Mouse (Mus musculus): ENCODE results near the gene Ttc8.
"Not testable (repeated sequence)": the region's sequence is repeated elsewhere in the genome, so short reads cannot be mapped to it uniquely, and the experiment has no call there.

The Ttc8 gene

GRCm38 (mm10) chr12:98920194-98920991, at the start of gene Ttc8:
Gene Ttc8 (plus strand): TSS chr12:98920574.
- DNase-seq (ENCODE audit: low spot score) = peak; percentile 90

DNA sequence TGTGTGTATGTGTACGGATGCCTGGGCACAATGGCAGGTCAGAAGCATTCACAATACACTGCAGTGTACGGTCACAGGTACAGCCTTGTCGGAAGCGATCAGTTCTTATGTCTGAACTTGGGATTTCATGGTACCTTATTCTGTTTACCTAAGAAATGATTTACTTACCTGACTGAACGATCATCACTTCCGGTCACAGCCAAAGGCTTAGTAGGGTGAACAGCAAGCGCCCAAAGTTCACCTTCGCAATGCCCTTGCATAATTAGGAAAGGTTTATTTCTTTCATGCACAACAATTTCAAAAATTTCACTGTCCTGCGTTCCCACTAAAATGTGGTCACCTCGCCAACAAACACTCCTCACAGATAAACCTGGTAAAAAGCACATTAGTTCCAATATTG, 47.5 kb upstream of the Ttc8 start:
- DNase-seq (ENCODE audit: low spot score) = no peak

GRCm38 (mm10) chr12:98875216-98875615, 45.2 kb upstream of the Ttc8 start:
- no peak for DNase-seq (ENCODE audit: low spot score)

- no peak for DNase-seq (ENCODE audit: low spot score)
These were observed 41.7 kb upstream of the Ttc8 start for GRCm38 (mm10) chr12:98878693-98879092.

DNA sequence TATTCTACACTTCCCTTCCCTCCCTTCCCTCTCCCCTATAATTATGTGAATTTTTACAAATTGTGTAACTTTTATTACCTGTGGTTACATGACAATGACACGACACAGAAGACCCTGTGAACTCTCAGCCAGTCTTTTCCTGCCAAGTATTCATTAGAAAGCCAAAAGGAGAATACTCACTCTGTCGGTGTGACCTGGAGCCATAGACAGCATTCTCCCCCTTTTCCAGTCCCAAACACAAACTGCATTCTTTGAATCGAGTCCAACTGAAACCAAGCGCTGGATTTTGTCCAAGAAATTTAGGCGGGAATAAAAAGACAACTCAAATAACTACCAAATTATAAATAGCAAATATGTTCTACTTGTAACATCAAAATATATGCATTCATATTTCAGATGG, 38.6 kb upstream of the Ttc8 start:
- no peak for DNase-seq (ENCODE audit: low spot score)

DNA sequence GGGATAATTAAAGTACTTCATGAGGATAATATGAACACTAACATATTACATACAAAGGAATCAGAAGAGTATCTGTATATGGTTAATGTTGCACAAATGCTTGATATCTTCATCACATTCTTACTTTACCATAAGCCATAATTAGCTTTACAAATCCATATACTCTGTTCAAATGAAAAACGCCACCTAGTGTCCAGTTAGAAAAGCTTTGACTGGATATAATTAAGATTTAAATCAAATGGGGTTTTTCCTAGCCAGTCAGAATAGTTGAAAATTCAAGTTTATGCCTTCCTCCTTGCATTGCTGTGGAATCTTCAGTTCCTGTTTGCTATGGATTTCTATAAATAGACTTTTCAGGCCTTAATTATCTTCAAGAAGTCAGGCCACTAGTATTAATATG, 35.9 kb upstream of the Ttc8 start:
- DNase-seq (ENCODE audit: low spot score) = peak; percentile 37

- DNase-seq (ENCODE audit: low spot score) = no peak
These were observed 23.6 kb upstream of the Ttc8 start for GRCm38 (mm10) chr12:98896761-98897160.

DNA sequence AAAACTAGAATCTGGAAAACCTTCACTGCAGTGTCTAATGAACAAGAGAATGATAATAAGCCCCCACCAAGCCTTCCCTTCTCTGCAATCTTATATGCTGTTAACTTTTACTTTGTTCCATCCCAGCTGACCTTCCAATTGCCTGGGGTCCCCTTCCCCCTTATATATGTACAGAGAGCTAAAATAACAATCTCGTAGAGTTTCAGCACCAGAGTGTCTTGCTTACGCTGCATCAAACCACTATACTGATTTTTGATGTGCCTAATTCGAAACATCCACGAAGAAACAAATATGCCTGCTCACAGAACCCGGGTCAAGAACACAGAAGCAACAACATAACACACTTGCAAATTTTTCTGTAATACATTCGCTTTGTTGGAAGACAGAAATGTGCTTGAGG, 20.7 kb upstream of the Ttc8 start:
- DNase-seq (ENCODE audit: low spot score) = no peak

GRCm38 (mm10) chr12:98900341-98900880, 20.0 kb upstream of the Ttc8 start:
- DNase-seq (ENCODE audit: low spot score) = peak; percentile 60

DNA sequence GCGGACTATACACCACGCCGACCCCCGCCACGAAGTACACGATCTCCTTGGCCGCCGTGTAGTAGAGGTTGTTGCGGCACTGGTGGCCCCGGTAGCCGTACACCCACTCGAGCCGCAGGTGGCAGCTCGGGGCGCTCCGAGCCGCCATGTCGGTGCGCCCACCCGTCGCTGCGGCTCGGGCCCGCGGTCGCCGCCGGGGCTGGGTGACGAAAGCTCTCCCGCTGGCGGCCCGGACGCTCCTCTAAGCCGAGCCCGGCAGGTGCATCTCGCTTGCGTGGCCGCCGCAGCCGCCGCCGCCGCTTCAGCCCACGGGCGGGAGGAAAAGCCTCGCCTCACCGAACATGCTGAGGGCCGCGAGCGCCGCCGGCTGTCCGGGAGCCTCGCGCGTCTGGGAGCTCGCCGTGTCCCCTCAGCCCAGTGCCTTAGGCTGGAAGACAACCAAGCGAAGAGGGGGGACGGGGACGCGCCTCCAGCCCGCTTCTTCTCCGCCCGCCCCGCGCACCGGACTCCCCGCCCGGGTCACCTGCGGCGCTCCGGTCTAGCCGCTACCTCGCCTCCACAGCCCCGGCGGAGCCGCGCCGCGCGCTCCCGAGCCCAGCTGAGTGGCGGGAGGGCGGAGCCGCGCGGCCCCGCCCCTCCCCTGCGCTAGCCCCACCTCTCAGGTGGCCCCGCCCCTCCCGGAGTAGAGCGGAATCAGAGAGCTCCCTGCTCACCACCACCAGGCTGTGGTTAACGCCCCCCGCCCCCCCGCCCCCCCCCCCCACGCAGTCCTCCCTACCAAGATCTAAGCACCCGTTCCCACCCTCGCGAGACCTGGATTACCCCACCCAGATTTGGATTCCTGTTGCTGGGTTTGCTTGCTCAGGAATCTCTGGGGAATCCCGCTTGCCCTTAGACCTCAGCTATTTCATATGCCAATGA, 19.2 kb upstream of the Ttc8 start, which contains the start of gene Eml5:
TSS of gene Eml5 (minus strand) at position 604 of the 921 bp plus-strand sequence.
- peak; percentile 77 for DNase-seq (ENCODE audit: low spot score)

DNA sequence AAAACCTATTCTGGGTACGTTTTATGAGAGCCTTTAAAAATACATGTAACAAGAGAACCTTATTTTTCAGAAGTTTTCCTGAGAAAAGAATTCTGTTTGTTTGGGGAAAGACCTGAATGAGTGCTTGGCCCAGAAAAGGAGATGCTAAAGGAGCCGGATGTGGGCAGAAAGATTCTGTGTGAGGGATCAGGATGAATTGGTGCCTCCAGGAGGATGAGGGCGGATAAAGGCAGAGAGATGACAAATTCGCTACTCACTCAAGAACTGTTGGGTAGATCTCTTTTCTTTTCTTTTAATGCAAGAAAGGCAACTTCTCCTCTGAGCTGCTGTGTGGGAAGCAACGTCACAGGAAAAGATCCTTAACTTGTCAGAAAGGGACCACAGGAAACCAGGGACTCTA, 14.9 kb upstream of the Ttc8 start:
- DNase-seq (ENCODE audit: low spot score) = no peak

DNA sequence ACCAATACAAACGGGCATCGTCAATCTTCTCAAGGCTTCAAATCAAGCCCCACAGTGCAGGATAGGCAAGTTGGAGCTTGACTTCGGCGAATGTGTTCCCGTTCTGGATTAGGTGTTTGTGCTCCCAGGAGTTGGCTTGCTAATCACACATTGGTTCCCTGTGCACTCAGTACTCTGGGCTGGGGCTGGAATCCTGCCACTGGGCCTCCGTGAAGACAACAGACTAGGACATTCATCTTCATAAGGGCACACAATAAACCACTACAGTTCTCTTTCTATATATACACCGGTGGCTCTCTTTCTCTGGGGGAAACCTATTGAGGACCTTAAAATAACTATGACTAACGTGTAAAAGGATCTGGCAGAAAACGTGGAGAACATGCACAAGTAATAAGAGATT, 10.3 kb upstream of the Ttc8 start:
- no peak for DNase-seq (ENCODE audit: low spot score)

DNA sequence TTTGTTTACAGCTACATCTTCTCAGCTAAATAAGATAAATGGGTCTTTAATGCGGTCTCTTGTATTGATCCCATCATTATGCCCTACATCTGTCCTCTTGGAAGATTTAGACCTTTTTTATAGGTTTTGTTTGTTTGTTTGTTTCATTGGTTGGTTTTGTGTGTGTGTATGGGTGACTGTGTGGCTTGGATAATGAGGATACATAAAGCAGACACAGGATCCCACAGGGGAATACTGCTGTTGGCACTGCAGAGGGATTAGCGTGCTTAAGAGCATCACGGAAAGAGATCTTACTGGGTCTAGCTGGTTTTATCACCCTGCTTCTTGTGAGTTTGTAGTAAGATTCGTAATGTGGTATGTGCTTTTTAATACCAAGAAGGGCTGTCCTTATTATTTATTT, 10.8 kb downstream of the Ttc8 start:
- DNase-seq (ENCODE audit: low spot score) = peak; percentile 3

DNA sequence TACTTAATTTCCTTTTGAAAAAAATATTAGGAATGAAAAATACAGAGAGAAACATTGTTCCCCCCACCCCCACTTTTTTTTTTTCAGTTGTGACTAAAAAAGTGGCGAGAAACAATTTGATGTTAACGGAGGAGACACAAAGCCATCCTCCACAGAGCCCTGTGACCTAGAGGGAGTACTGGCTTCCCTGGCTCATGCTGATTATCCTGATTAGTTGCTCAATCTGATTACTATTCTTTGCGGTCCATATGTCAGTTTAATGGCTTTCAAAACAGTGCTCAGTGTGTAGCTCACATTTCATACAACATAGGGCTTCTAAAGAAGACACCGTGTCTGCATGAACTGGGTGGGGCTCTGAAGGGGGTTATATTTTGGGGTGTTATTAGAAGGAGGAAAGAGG, 12.1 kb downstream of the Ttc8 start:
- DNase-seq (ENCODE audit: low spot score) = peak; percentile 2

- DNase-seq (ENCODE audit: low spot score) = peak; percentile 1
These were observed 12.5 kb downstream of the Ttc8 start for GRCm38 (mm10) chr12:98932856-98933255.

GRCm38 (mm10) chr12:98951295-98951694, 30.9 kb downstream of the Ttc8 start:
- DNase-seq (ENCODE audit: low spot score) = not testable (repeated sequence)

GRCm38 (mm10) chr12:98956951-98957350, 36.6 kb downstream of the Ttc8 start:
- DNase-seq (ENCODE audit: low spot score) = no peak

GRCm38 (mm10) chr12:98957455-98957854, 37.1 kb downstream of the Ttc8 start:
- DNase-seq (ENCODE audit: low spot score) = no peak

- no peak for DNase-seq (ENCODE audit: low spot score)
These were observed 40.6 kb downstream of the Ttc8 start for GRCm38 (mm10) chr12:98961008-98961407.

GRCm38 (mm10) chr12:98961415-98961814, 41.0 kb downstream of the Ttc8 start:
- DNase-seq (ENCODE audit: low spot score) = no peak

- no peak for DNase-seq (ENCODE audit: low spot score)
These were observed 45.2 kb downstream of the Ttc8 start for GRCm38 (mm10) chr12:98965441-98966135.

DNA sequence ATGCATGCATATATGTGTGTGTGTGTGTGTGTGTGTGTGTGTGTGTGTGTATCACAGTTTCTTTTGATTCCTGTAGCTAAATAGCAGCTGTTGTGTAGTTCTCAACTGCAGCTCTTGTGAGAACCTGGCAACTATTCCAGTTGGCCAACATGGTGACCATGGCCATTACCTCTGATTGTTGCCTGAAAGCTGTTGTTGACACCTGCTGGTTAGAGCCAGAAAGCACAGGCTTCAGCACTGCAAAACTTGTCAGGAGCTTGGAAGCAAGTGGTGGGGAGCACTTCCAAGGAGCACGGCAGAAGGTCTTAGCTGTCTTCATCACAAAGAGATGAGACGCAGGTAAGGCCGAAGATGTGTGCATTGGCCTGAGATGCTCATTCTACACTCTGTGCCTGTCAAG, 51.9 kb downstream of the Ttc8 start:
- DNase-seq (ENCODE audit: low spot score) = no peak

All from embryo, embryonic 10 days (tissue).